Comparison of ENCODE assay signal across 7 mouse cellular contexts in genomic region chr7:79577931-79578850, GRCm38 (mm10). TPM values are rescaled to one million over a fixed set of nuclear protein-coding genes. Genes with fewer than 3 reads are reported as not detected.
DNase-seq lines count a peak whose midpoint lies in the region; ATAC-seq and TF ChIP-seq lines count a peak whose summit lies in the region.

No protein-coding gene starts in this region.

- H3K9me3 ChIP-seq in lung, embryonic 15.5 days, result no peaks in the 10 kb centered on the region
- H3K9me3 ChIP-seq in forebrain, embryonic 12.5 days, result no peaks in the 10 kb centered on the region
- H3K9me3 ChIP-seq in limb, embryonic 13.5 days, result no peaks in the 10 kb centered on the region

- H3K4me3 ChIP-seq in lung, embryonic 15.5 days, result peak overlapping the region; percentile 22; the same call in 1 of the 2 replicates
- peak overlapping the region; percentile 27; the same call in 1 of the 2 replicates for H3K4me3 ChIP-seq in forebrain, embryonic 12.5 days (replicated peaks)
- H3K4me3 ChIP-seq in limb, embryonic 13.5 days, result peak overlapping the region; percentile 25
- peak overlapping the region; percentile 19; the same call in 1 of the 2 replicates for H3K4me3 ChIP-seq in small intestine, adult 2 months (ENCODE audit: low read depth, low read length)

- TF ChIP-seq CTCF in small intestine, adult 2 months (IDR thresholded peaks at IDR 0.05; ENCODE audit: extremely low read depth, insufficient read length, insufficient replicate concordance, low read depth, low read length), result no peak

- no peak for DNase-seq in lung, adult 18-20 months
- DNase-seq in adrenal gland, adult (ENCODE audit: inconsistent age in 2 of 2, low spot score in 1 of 2), result no peak
- no peak for DNase-seq in spleen, postnatal 4 days (ENCODE audit: low spot score in 2 of 2)

- 8% methylated on average over 25 of the region's 25 CpGs for WGBS in lung, embryonic 15.5 days
- 2% methylated on average over 23 of the region's 25 CpGs for WGBS in forebrain, embryonic 12.5 days
- 4% methylated on average over 24 of the region's 25 CpGs for WGBS in limb, embryonic 13.5 days
- WGBS in small intestine, adult 2 months, result 23% methylated on average over 25 of the region's 25 CpGs

- H3K27me3 ChIP-seq in lung, embryonic 15.5 days, result peaks cover 82% of the 10 kb centered on the region
- peaks cover 26% of the 10 kb centered on the region for H3K27me3 ChIP-seq in forebrain, embryonic 12.5 days
- H3K27me3 ChIP-seq in limb, embryonic 13.5 days, result peaks cover 97% of the 10 kb centered on the region
- H3K27me3 ChIP-seq in small intestine, adult 2 months (ENCODE audit: control insufficient read depth, insufficient read depth, low read length), result peaks cover 16% of the 10 kb centered on the region; the same call in 1 of the 2 replicates

- no peaks in the 10 kb centered on the region for H3K36me3 ChIP-seq in lung, embryonic 15.5 days
- H3K36me3 ChIP-seq in forebrain, embryonic 12.5 days (replicated peaks), result no peaks in the 10 kb centered on the region
- H3K36me3 ChIP-seq in limb, embryonic 13.5 days, result no peaks in the 10 kb centered on the region
- H3K36me3 ChIP-seq in small intestine, adult 2 months (ENCODE audit: control insufficient read depth, insufficient read depth, low read length), result no peaks in the 10 kb centered on the region

- TF ChIP-seq POLR2A in small intestine, adult 2 months (IDR thresholded peaks at IDR 0.05; ENCODE audit: low read depth, low read length), result no peak

- no peak overlapping the region for H3K9ac ChIP-seq in lung, embryonic 15.5 days
- H3K9ac ChIP-seq in forebrain, embryonic 12.5 days, result peak overlapping the region; percentile 59
- H3K9ac ChIP-seq in limb, embryonic 13.5 days, result no peak overlapping the region; the same call in 1 of the 2 replicates

- H3K27ac ChIP-seq in lung, embryonic 15.5 days, result peak overlapping the region; percentile 74
- peak overlapping the region; percentile 99 for H3K27ac ChIP-seq in forebrain, embryonic 12.5 days
- H3K27ac ChIP-seq in limb, embryonic 13.5 days, result no peak overlapping the region
- no peak overlapping the region for H3K27ac ChIP-seq in small intestine, adult 2 months (ENCODE audit: insufficient read depth, low read depth, low read length)

- peaks cover 19% of the 10 kb centered on the region for H3K4me1 ChIP-seq in lung, embryonic 15.5 days
- H3K4me1 ChIP-seq in forebrain, embryonic 12.5 days, result peaks cover 54% of the 10 kb centered on the region
- H3K4me1 ChIP-seq in limb, embryonic 13.5 days, result peaks cover 18% of the 10 kb centered on the region
- H3K4me1 ChIP-seq in small intestine, adult 2 months (ENCODE audit: control insufficient read depth, insufficient read depth, insufficient read length, low read length), result no peaks in the 10 kb centered on the region

- ATAC-seq in lung, embryonic 15.5 days (ENCODE audit: borderline replicate concordance, extremely low read depth, low FRiP score, low TSS enrichment), result peak; percentile 16; the same call in 1 of the 2 replicates
- peak; percentile 57 for ATAC-seq in forebrain, embryonic 12.5 days (ENCODE audit: low FRiP score)
- ATAC-seq in limb, embryonic 13.5 days (ENCODE audit: low FRiP score, low read depth), result 0 out of 2 replicates have a peak, but pooled peaks have one; percentile 28

- peak overlapping the region; percentile 54 for H3K4me2 ChIP-seq in lung, embryonic 15.5 days
- peak overlapping the region; percentile 52 for H3K4me2 ChIP-seq in forebrain, embryonic 12.5 days
- peak overlapping the region; percentile 59 for H3K4me2 ChIP-seq in limb, embryonic 13.5 days (replicated peaks)

RNA-seq across cellular contexts. Expression of gene Rhcg, which starts 39.3 kb away (rescaled TPM):
- 0.17 TPM in 1 of 2 replicates, not detected in the other for polyA plus RNA-seq in lung, embryonic 15.5 days (2015; fragmentation: Nextera tagmentation; extraction: Ambion mirVana)
- polyA plus RNA-seq in forebrain, embryonic 12.5 days (2016; fragmentation: Nextera tagmentation; extraction: Ambion mirVana), result 7.1 and 8.5 TPM in 2 replicates
- not detected in 2 replicates for polyA plus RNA-seq in limb, embryonic 13.5 days (2015; fragmentation: Nextera tagmentation; extraction: Ambion mirVana)
- not detected in 2 replicates for polyA plus RNA-seq in small intestine, adult 2 months (2012; rRNA removed)

Comparison
In these comparisons a context has a peak if more than half of its experiments do, and no peak if none do; other contexts are left out.
1. H3K27ac ChIP-seq: peak in lung, embryonic 15.5 days (single experiment) and forebrain, embryonic 12.5 days (single experiment); none in limb, embryonic 13.5 days (single experiment) and small intestine, adult 2 months (single experiment).
2. Peak in every context shown above with its lines, with median percentiles within 50 percentile points of each other: ATAC-seq, H3K4me2 ChIP-seq and H3K4me3 ChIP-seq.